Mouse (Mus musculus): ENCODE results near the gene Yeats4.

Gene Yeats4

GRCm38 (mm10) chr10:117199701-117200100 is 24.6 kb downstream of the Yeats4 start:
- DNase-seq (ENCODE audit: low read depth), result no peak

- DNase-seq (ENCODE audit: low read depth), result no peak
Observed at GRCm38 (mm10) chr10:117196696-117197095, 27.6 kb downstream of the Yeats4 start.

- no peak for DNase-seq (ENCODE audit: low read depth)
Observed at GRCm38 (mm10) chr10:117195748-117196147, 28.6 kb downstream of the Yeats4 start.

- DNase-seq (ENCODE audit: low read depth), result no peak
Observed at GRCm38 (mm10) chr10:117195005-117195404, 29.3 kb downstream of the Yeats4 start.

GRCm38 (mm10) chr10:117193364-117193763 is 30.9 kb downstream of the Yeats4 start:
- DNase-seq (ENCODE audit: low read depth), result no peak

- no peak for DNase-seq (ENCODE audit: low read depth)
Observed at GRCm38 (mm10) chr10:117185399-117186089, 38.8 kb downstream of the Yeats4 start.

- no peak for DNase-seq (ENCODE audit: low read depth)
Observed at GRCm38 (mm10) chr10:117181098-117181497, 43.2 kb downstream of the Yeats4 start.

GRCm38 (mm10) chr10:117174645-117175044 is 49.7 kb downstream of the Yeats4 start:
- DNase-seq (ENCODE audit: low read depth), result no peak

GRCm38 (mm10) chr10:117173566-117174438 is 50.5 kb downstream of the Yeats4 start:
- DNase-seq (ENCODE audit: low read depth), result no peak

GRCm38 (mm10) chr10:117173111-117173510 is 51.2 kb downstream of the Yeats4 start:
- no peak for DNase-seq (ENCODE audit: low read depth)

GRCm38 (mm10) chr10:117172069-117172468 is 52.2 kb downstream of the Yeats4 start:
- no peak for DNase-seq (ENCODE audit: low read depth)

- no peak for DNase-seq (ENCODE audit: low read depth)
Observed at GRCm38 (mm10) chr10:117166785-117167425, 57.4 kb downstream of the Yeats4 start.
